Mouse (Mus musculus) liver, embryonic 11.5 days (tissue): ENCODE measurements at regions not wholly inside any gene's neighbourhood (a gene's known extent, or its start where the extent isn't known, plus 50 kb on each side); places are given as distances from the start of the nearest gene placed in this dataset.

Source experiments
- ATAC-seq: fragments of 200-750 bp; cut with Nextera tagmentation; replicated peaks from 2 replicates; pipeline ENCODE4 v1.8.0; 2017; ENCODE audit warnings: moderate number of reproducible peaks, mild to moderate bottlenecking, moderate TSS enrichment, moderate library complexity; ENCODE audit not compliant: low FRiP score
- DNase-seq: peaks from one replicate; pipeline ENCODE4 v3.0.0-alpha.2; 2017; ENCODE audit warnings: low spot score
- H3K27ac ChIP-seq: fragments of 300-500 bp; sonication (generic); 2 replicates; pipeline ENCODE4 v1.5.1; 2014; ENCODE audit warnings: mild to moderate bottlenecking, low read depth, low read length, control low read depth
- H3K27me3 ChIP-seq: fragments of 300-500 bp; sonication (generic); replicated peaks from 2 replicates; pipeline ENCODE4 v1.6.1; 2014; ENCODE audit warnings: low read length, mixed read lengths; ENCODE audit not compliant: control insufficient read depth, insufficient read depth
- H3K36me3 ChIP-seq: fragments of 300-500 bp; sonication (generic); 2 replicates; pipeline ENCODE4 v1.6.1; 2014; ENCODE audit warnings: mild to moderate bottlenecking, low read length, moderate library complexity, mixed read lengths; ENCODE audit not compliant: control insufficient read depth, insufficient read depth
- H3K4me1 ChIP-seq: fragments of 300-500 bp; sonication (generic); replicated peaks from 2 replicates; pipeline ENCODE4 v1.6.1; 2014; ENCODE audit warnings: low read length, mixed read lengths; ENCODE audit not compliant: control insufficient read depth, insufficient read depth
- H3K4me2 ChIP-seq: fragments of 300-500 bp; sonication (generic); 2 replicates; pipeline ENCODE4 v1.6.1; 2014; ENCODE audit warnings: mild to moderate bottlenecking, control low read depth, moderate library complexity
- H3K4me3 ChIP-seq: fragments of 300-500 bp; sonication (generic); 2 replicates; pipeline ENCODE4 v1.5.1; 2014; ENCODE audit warnings: low read depth, low read length, control low read depth
- H3K9ac ChIP-seq: fragments of 300-500 bp; sonication (generic); 2 replicates; pipeline ENCODE4 v1.6.1; 2014; ENCODE audit warnings: low read depth, low read length, control low read depth
- H3K9me3 ChIP-seq: fragments of 300-500 bp; sonication (generic); 2 replicates; pipeline ENCODE4 v1.6.1; 2016; ENCODE audit warnings: low read length, inconsistent platforms, mixed read lengths; ENCODE audit not compliant: control insufficient read depth
- WGBS: fragments of 180-500 bp; shearing (Covaris S2); extraction: QIAGEN DNeasy Blood & Tissue Kit; methylation state at CpG from one replicate; pipeline ENCODE4 v1.1.7; 2014; 5-methylcytosine and 5-hydroxymethylcytosine counted together

DNA sequence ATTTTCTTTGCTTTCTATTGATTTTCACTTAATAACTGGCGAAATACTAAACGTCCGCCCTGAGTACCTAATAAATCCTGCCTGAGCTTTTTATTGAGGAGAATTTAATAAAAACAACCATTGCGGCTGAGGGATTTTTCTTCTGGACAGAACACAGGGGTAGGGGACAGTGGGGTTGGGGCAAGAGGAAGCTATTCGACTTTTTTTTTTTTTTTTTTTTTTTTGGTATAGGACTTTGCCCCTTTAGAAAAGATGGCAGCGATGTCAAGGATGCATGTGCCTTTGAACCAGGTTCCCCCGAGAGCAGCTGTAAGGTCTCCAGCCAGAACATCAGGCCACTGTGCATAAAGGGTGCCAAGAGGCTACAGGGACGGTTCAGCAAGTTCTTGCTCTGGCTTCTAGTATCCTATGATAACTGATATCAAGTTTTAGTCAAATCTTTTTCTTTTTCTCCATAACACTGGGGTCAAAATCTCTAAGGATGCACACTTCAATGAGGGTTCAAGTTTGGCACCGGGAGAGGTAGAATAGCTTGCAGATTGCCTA is 126.9 kb downstream of the Gm10295 start:
- no peaks in the 10 kb centered on the region for H3K36me3 ChIP-seq
- H3K4me3 ChIP-seq: no peak overlapping the region
- H3K9ac ChIP-seq: no peak overlapping the region
- H3K27me3 ChIP-seq: no peaks in the 10 kb centered on the region
- H3K9me3 ChIP-seq: no peaks in the 10 kb centered on the region
- DNase-seq: no peak
- no peaks in the 10 kb centered on the region for H3K4me1 ChIP-seq
- H3K27ac ChIP-seq: no peak overlapping the region
- no peak overlapping the region for H3K4me2 ChIP-seq
- ATAC-seq: no peak
- 85% methylated on average over 9 of the region's 9 CpGs for WGBS

DNA sequence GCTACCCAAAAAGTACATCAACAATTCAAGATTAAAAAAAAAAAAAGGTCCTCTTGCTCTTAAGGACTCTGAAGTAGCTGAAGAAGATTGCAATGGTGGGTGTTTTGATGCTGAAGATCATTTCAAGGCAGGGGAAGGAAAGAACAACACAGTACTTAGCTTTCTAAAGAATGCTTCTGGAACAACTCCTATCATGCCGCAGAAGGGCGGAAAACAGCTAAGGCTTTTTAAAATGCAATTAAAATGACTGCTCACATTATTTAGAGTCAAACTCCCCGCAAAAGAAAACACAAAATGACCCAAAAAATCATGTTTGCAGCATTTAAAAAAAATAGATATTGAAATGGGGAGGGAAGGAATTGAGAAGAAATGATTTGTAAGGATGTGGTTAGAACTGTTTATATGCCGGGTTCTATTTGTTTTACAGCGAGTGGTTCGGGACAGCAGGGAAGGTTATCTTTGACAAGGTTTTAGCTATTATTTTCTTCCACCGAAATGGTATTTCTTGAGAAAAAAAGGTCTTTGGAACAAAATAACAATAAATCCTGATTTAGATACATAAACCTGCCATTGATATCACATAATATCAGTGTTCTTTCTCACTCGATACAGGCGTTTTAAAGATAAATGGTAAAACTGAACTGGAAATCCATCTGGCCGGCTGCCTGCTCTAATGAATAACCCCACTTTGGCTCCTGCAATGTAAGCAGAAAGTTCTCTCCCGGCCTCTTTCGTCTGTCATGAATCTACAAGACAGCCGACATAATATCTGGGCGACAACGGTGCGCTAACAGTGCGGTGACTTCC is 127.6 kb downstream of the Gm10295 start:
- H3K4me1 ChIP-seq: no peaks in the 10 kb centered on the region
- H3K4me3 ChIP-seq: no peak overlapping the region
- no peak overlapping the region for H3K27ac ChIP-seq
- 82% methylated on average over 17 of the region's 17 CpGs for WGBS
- DNase-seq (no peak), ATAC-seq (no peak)
- H3K27me3 ChIP-seq: no peaks in the 10 kb centered on the region
- no peak overlapping the region for H3K9ac ChIP-seq
- no peaks in the 10 kb centered on the region for H3K9me3 ChIP-seq
- H3K36me3 ChIP-seq: no peaks in the 10 kb centered on the region
- no peak overlapping the region for H3K4me2 ChIP-seq

DNA sequence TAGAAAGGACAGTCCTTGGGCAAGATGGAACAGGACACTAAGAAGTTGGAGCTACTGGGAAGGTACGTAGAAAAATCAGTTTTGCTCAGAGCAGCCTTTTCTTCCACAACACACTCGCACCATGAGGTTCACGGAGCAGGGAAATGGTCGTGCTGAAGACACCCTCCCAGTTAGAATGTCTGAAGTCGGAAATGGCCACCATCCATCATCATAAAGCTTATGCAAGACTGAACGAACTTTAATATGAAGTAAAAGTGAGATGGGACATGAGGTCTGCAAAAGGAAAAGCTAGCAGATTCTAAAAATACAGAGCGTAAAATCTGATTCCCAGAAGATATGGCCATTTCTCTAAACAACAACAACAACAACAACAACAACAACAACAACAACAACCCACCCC is 133.9 kb downstream of the Gm10295 start:
- Histone ChIP-seq H3K4me1 (no peaks in the 10 kb centered on the region), H3K9ac (no peak overlapping the region), H3K4me3 (no peak overlapping the region), H3K27me3 (no peaks in the 10 kb centered on the region), H3K9me3 (no peaks in the 10 kb centered on the region), H3K36me3 (no peaks in the 10 kb centered on the region), H3K4me2 (no peak overlapping the region), H3K27ac (no peak overlapping the region)
- DNase-seq: no peak
- no peak for ATAC-seq
- 74% methylated on average over 7 of the region's 7 CpGs for WGBS

DNA sequence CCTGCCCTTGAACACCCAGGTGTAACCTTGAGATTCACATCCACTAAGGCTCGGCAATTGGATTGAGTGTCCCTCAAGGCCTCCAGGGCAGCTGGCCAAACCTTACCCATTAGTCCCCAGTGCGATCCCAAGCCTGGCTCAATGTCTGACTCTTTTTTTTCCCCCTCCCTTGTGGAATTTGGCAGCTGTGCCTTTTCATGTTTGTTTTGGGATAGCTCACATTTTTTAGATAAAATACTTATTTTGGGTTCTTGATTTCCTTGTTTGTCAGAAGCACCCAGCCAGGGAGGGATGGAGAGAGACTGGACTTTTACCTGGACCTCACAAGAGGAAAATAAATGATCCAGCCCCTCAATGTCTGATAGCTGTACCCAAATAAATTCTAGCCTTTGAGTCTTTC is 134.5 kb downstream of the Gm10295 start:
- no peaks in the 10 kb centered on the region for H3K36me3 ChIP-seq
- H3K4me3 ChIP-seq: no peak overlapping the region
- no peaks in the 10 kb centered on the region for H3K27me3 ChIP-seq
- DNase-seq: no peak
- H3K9me3 ChIP-seq: no peaks in the 10 kb centered on the region
- no peaks in the 10 kb centered on the region for H3K4me1 ChIP-seq
- ATAC-seq: no peak
- WGBS: 56% methylated on average over 2 of the region's 2 CpGs
- H3K9ac ChIP-seq: no peak overlapping the region
- no peak overlapping the region for H3K4me2 ChIP-seq
- H3K27ac ChIP-seq: no peak overlapping the region

DNA sequence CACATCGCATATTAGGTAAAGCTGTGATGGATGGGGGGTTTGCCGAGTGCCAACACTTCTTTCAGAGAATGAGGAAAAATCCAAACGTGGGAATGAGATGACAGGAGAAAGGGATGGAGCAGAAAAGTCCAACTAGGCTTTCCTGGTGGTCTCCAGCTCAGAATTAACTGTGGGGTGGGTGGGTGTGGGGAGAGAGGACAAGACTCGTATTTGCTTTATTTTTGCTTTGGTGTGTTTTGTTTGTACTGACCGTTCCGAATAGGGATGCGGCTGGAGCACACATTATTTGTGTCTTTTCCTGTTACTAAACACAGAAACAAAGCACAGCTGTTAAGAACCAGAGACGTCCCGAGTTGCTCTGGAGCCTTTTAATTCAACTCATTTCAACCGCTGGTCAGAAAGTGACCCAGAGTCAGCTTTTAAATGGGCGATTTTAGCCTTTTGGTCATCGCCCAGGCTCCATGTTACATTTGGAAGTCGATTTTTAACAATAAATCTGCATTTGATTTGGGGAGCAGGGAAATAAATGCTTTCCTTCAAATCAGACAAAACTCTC is 136.7 kb downstream of the Gm10295 start:
- Histone ChIP-seq H3K9ac (no peak overlapping the region), H3K4me1 (no peaks in the 10 kb centered on the region), H3K36me3 (no peaks in the 10 kb centered on the region), H3K27ac (no peak overlapping the region), H3K27me3 (no peaks in the 10 kb centered on the region), H3K4me3 (no peak overlapping the region), H3K4me2 (no peak overlapping the region), H3K9me3 (no peaks in the 10 kb centered on the region)
- no peak for DNase-seq
- ATAC-seq: no peak
- 74% methylated on average over 13 of the region's 13 CpGs for WGBS

DNA sequence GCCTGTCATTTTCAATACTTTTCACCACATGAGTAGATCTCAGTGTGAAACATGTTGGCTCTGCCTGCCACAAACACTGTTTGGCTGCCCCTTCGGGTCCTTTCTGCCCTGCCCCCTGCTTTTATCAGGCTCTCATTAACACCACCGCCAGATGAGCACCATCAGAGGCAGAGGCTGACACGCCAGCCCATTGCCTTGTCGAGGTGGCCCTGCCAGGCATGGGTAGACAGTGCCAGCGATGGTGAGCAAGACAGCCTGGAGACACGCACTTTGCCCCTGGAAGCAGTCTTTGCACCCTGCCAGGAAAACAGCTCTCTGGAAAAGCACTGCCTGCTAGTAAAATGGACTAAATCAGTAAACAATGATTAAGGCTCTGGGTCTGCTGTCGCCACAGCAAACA is 158.2 kb downstream of the Gm10295 start:
- Histone ChIP-seq H3K4me2 (no peak overlapping the region), H3K9me3 (no peaks in the 10 kb centered on the region), H3K36me3 (no peaks in the 10 kb centered on the region), H3K27ac (no peak overlapping the region), H3K4me1 (no peaks in the 10 kb centered on the region), H3K27me3 (no peaks in the 10 kb centered on the region), H3K4me3 (no peak overlapping the region), H3K9ac (no peak overlapping the region)
- WGBS: 46% methylated on average over 7 of the region's 7 CpGs
- ATAC-seq (no peak), DNase-seq (no peak)

DNA sequence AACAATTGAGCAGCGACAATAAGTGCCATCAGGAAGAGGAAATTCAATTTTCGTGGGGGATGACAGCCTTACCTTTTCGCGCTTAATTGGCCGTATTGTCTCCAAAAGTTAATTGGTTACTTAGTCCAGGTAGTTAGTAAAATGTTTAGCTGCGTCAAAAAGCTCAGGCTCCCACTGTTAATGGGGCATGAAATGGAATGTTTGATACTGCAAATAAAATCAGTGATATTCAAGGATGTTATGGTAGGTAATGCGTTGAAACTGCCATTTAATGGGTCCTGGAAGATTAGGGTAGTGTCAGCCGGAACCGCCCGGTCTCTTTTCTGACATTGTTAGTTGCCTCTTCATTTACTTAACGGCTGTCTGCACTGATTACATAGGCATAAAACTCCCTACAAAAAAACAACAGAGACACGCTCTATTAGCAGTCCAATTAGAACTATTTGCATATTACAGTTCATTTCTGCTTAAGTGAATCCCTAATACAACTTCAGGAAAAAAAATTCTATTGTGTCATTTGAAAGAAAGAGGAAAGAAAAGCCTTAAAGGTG is 161.0 kb downstream of the Gm10295 start:
- 79% methylated on average over 12 of the region's 12 CpGs for WGBS
- H3K9ac ChIP-seq: no peak overlapping the region
- no peaks in the 10 kb centered on the region for H3K36me3 ChIP-seq
- no peak for ATAC-seq
- no peaks in the 10 kb centered on the region for H3K27me3 ChIP-seq
- no peaks in the 10 kb centered on the region for H3K4me1 ChIP-seq
- no peaks in the 10 kb centered on the region for H3K9me3 ChIP-seq
- no peak for DNase-seq
- no peak overlapping the region for H3K4me3 ChIP-seq
- H3K27ac ChIP-seq: no peak overlapping the region
- H3K4me2 ChIP-seq: no peak overlapping the region

DNA sequence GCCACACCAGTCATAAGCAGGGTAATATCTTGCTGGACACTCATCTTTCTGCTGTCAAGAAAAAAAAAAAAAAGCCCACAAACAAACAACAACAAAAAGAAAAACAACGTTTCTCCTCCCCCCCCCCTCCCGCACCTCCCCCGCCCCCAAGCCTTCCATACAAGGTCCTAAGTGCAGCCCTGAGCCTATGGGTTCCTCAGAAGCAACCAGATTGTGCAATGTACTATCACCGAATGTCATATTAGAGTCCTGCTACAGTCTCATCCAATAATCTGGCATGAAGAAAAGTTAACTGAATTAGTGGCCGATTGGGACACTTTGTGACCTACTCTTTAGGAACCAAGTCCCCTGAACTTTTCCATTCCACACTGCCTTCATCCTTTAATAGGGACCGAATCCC is 161.5 kb downstream of the Gm10295 start:
- Histone ChIP-seq H3K4me2 (no peak overlapping the region), H3K36me3 (no peaks in the 10 kb centered on the region), H3K9me3 (no peaks in the 10 kb centered on the region), H3K27ac (no peak overlapping the region), H3K27me3 (no peaks in the 10 kb centered on the region), H3K9ac (no peak overlapping the region), H3K4me1 (no peaks in the 10 kb centered on the region), H3K4me3 (no peak overlapping the region)
- ATAC-seq (no peak), DNase-seq (no peak)
- WGBS: 78% methylated on average over 6 of the region's 6 CpGs

DNA sequence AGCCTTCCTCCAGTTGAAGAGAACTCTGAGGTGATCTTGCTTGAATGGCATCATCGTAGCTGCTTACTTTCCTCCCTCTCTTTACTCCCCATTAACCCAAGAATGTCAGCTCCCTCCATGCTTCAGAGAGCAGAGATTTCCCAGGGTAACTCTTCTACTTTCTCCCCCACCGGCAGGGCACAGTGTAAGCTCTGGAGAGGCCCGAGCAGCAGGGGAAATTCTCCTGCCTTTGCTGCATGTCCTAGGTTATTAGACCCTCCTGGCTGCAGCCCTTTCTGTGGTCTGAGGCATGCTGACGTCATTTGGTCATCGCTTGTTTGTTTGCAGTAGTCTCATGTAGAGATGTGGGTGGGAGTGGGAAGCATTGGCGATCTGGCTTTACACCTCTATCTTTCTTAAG is 163.2 kb downstream of the Gm10295 start:
- DNase-seq: no peak
- Histone ChIP-seq H3K4me3 (no peak overlapping the region), H3K36me3 (no peaks in the 10 kb centered on the region), H3K27me3 (no peaks in the 10 kb centered on the region), H3K27ac (no peak overlapping the region), H3K9ac (no peak overlapping the region), H3K9me3 (no peaks in the 10 kb centered on the region), H3K4me2 (no peak overlapping the region), H3K4me1 (no peaks in the 10 kb centered on the region)
- 29% methylated on average over 6 of the region's 6 CpGs for WGBS
- ATAC-seq: no peak
